Mouse (Mus musculus): ENCODE measurements at regions not wholly inside any gene's neighbourhood (a gene's known extent, or its start where the extent isn't known, plus 50 kb on each side); places are given as distances from the start of the nearest gene placed in this dataset.

GRCm38 (mm10) chr10:124318761-124319160, 1055.0 kb downstream of the Fam19a2 start:
- no peak for DNase-seq (ENCODE audit: extremely low read depth, low read depth)

GRCm38 (mm10) chr10:124320191-124321110, 1056.7 kb downstream of the Fam19a2 start:
- DNase-seq (ENCODE audit: extremely low read depth, low read depth), result no peak

- DNase-seq (ENCODE audit: extremely low read depth, low read depth), result no peak
Observed at GRCm38 (mm10) chr10:124332491-124332890, 1056.8 kb downstream of the Slc16a7 start.

GRCm38 (mm10) chr10:124338923-124339322, 1050.3 kb downstream of the Slc16a7 start:
- no peak for DNase-seq (ENCODE audit: extremely low read depth, low read depth)

GRCm38 (mm10) chr10:124349300-124349699, 1040.0 kb downstream of the Slc16a7 start:
- DNase-seq (ENCODE audit: extremely low read depth, low read depth), result peak; percentile 3

- no peak for DNase-seq (ENCODE audit: extremely low read depth, low read depth)
Observed at GRCm38 (mm10) chr10:124362795-124363194, 1026.5 kb downstream of the Slc16a7 start.

- no peak for DNase-seq (ENCODE audit: extremely low read depth, low read depth)
Observed at GRCm38 (mm10) chr10:124370994-124371393, 1018.3 kb downstream of the Slc16a7 start.

- no peak for DNase-seq (ENCODE audit: extremely low read depth, low read depth)
Observed at GRCm38 (mm10) chr10:124402647-124403046, 986.6 kb downstream of the Slc16a7 start.

GRCm38 (mm10) chr10:124409633-124410032, 979.6 kb downstream of the Slc16a7 start:
- no peak for DNase-seq (ENCODE audit: extremely low read depth, low read depth)

- DNase-seq (ENCODE audit: extremely low read depth, low read depth), result no peak
Observed at GRCm38 (mm10) chr10:124416531-124416930, 972.7 kb downstream of the Slc16a7 start.

GRCm38 (mm10) chr10:124423418-124423817, 965.8 kb downstream of the Slc16a7 start:
- DNase-seq (ENCODE audit: extremely low read depth, low read depth), result no peak
